Mouse (Mus musculus): ENCODE data around the gene Mael.

DNA sequence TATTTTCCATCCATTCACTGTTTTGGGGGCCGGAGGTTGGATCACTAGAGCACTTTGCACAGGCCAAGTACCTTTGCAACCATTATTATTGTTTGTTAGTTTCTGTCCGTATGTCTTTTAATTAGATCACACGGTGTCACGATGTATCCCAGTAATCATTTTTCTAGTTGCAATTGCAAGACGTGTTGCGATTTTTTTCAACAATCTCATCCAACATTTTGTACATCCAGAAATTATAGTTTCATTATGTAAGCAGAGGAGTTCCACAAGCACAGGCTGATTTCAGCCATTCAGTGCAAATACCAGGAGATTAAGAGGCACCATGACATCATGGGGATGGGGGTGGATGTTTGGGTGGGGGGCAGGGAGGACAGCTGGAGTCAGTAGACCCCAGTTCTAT, 44.9 kb upstream of the Mael start:
- TF ChIP-seq CTCF (IDR thresholded peaks at IDR 0.05; ENCODE audit: low read depth) (no peak), EP300 (optimal IDR thresholded peaks at IDR 0.05) (no peak)
